Mouse (Mus musculus): ENCODE data around the gene Arsg. TPM values are rescaled to one million over a fixed set of nuclear protein-coding genes. Genes with fewer than 3 reads are reported as not detected.
A peak's percentile ranks its signal among the peaks of the same experiment; 100 is the strongest.

Arsg gene
- total and polyA plus RNA-seq, 3 experiments, result 0.79 to 3.3 (median 1.4) TPM

DNA sequence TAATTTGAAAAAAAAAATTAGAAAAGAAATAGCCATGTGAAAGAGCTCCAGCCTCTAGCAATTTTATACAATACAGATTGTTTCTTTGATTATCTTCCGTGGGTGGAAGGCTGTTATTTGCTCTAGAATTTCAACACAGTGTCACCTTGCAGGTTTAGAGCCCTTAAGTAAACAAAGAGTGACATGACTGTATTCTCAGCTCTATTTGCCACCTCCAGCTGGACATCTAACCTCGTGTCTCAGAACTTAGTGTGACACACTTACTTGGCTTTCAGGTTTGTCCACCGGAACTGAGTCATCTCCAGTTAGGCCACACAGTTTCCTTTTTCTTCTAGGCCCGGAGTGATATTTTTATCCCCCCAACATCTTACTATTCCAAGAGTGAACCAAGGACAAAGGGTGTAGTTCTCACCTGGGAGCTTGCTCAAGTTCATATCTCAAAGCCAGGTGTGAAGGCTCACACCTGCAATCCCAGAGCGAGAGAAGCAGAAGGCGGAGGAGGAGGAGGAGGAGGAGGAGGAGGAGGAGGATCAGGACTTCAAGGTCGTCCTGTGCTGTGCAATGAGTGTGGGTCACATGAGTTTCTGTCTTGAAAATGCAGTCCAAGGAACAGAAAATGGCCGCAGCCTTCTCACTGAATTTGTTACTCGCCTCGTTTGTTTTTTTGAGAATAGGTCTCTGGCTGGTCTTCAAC lies 15.0 kb downstream of the Arsg start:
- dilution Hi-C loops (cut with MboI; ENCODE audit: extremely low pct_ligation_motif_present, extremely low pct_unique_long_range_greater_than_20kb, low sequenced_read_pairs) (no loop called here), in situ Hi-C loops (cut with MboI; ENCODE audit: low pct_ligation_motif_present, low pct_unique_long_range_greater_than_20kb, low sequenced_read_pairs) (no loop called here)
- DNase-seq (ENCODE audit: extremely low read depth), result no peak
- Histone ChIP-seq H3K36me3 (replicated peaks in 1 of 2; ENCODE audit: control insufficient read depth in 1 of 2, insufficient read depth in 1 of 2, low read length in 1 of 2) (no peaks in the 10 kb centered on the region), H3K27me3 (replicated peaks) (no peaks in the 10 kb centered on the region), H3K4me3 (replicated peaks in 1 of 3; ENCODE audit: low read depth in 2 of 3, low read length in 2 of 3, poor library complexity in 1 of 3) (no peak overlapping the region), H3K9ac (ENCODE audit: insufficient read depth, low read depth) (no peak overlapping the region), H3K4me1 (ENCODE audit: control insufficient read depth in 1 of 2, insufficient read depth in 2 of 2) (peaks cover 7 to 21% of the 10 kb centered on the region in 2 experiments), H3K27ac (ENCODE audit: insufficient read depth, low read depth) (no peak overlapping the region), H3K9me3 (replicated peaks; ENCODE audit: low read length) (peaks cover 12% of the 10 kb centered on the region), H3K79me2 (replicated peaks; ENCODE audit: control insufficient read depth, extremely low read depth, insufficient read depth, poor library complexity, severe bottlenecking) (no peaks in the 10 kb centered on the region), H3K4me2 (ENCODE audit: insufficient read depth, low read depth, poor library complexity, severe bottlenecking) (no peak overlapping the region)
- no peak for TF ChIP-seq MAFK (IDR thresholded peaks at IDR 0.05; ENCODE audit: insufficient replicate concordance, low read length)
- peak; percentile 36; the same call in 1 of the 2 replicates for TF ChIP-seq MYC (IDR thresholded peaks at IDR 0.05; ENCODE audit: low read depth, low read length)
- TF ChIP-seq POLR2AphosphoS2 (IDR thresholded peaks at IDR 0.05; ENCODE audit: low read depth, low read length), result no peak
- TF ChIP-seq EP300 (IDR thresholded peaks at IDR 0.05; ENCODE audit: low read length), result 0 out of 2 replicates have a peak, but pooled peaks have one; percentile 11

DNA sequence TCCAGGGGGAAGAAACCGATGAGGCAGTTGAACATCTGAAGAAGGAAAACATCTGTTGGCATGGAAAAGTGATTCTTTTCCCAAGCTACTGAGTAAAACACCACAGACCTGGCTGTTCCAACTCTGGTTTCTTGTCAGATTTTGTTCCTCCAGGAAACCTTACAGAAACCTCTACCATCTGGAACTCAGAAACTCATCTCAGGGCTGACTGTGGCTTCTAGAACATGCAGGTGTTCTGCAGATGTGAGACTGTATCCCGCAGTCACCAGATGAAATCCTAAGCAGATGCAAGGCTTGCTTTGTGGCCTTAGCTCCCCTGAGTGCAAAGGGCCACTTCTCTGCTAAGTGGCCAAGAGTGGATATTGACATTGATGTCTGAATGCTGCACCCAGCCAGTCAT lies 16.6 kb downstream of the Arsg start:
- in situ Hi-C loops (cut with MboI; ENCODE audit: low pct_ligation_motif_present, low pct_unique_long_range_greater_than_20kb, low sequenced_read_pairs), result no loop called here

DNA sequence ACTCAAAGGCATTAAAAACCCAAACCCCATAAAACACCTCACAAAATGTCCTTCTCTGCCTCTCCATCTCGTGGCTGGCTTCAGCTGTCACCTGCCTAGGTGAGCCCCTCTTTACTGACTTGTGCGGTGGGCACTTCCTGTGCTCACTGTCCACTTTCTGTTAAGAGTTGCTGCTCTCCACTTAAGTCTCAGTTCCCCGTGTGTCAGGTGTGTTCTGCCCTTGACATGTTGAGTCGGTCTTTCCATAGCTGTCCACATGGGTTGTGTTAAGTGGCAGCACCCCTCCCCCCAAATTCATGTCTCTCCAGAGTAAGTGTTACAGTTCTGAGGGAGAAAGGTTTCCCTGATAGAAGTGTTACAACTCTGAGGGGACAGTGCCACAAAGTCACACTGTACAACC lies 18.7 kb downstream of the Arsg start:
- peaks cover 11 to 42% of the 10 kb centered on the region in 2 experiments for H3K4me1 ChIP-seq (ENCODE audit: control insufficient read depth in 1 of 2, insufficient read depth in 2 of 2)
- DNase-seq (ENCODE audit: extremely low read depth), result peak; percentile 29
- H3K79me2 ChIP-seq (replicated peaks; ENCODE audit: control insufficient read depth, extremely low read depth, insufficient read depth, poor library complexity, severe bottlenecking), result no peaks in the 10 kb centered on the region
- no peak overlapping the region for H3K4me2 ChIP-seq (ENCODE audit: insufficient read depth, low read depth, poor library complexity, severe bottlenecking)
- no peak overlapping the region for H3K4me3 ChIP-seq (replicated peaks in 1 of 3; ENCODE audit: low read depth in 2 of 3, low read length in 2 of 3, poor library complexity in 1 of 3)
- no peak overlapping the region for H3K9ac ChIP-seq (ENCODE audit: insufficient read depth, low read depth)
- H3K27me3 ChIP-seq (replicated peaks), result no peaks in the 10 kb centered on the region
- H3K36me3 ChIP-seq (replicated peaks in 1 of 2; ENCODE audit: control insufficient read depth in 1 of 2, insufficient read depth in 1 of 2, low read length in 1 of 2), result no peaks in the 10 kb centered on the region
- dilution Hi-C loops (cut with MboI; ENCODE audit: extremely low pct_ligation_motif_present, extremely low pct_unique_long_range_greater_than_20kb, low sequenced_read_pairs), result no loop called here
- in situ Hi-C loops (cut with MboI; ENCODE audit: low pct_ligation_motif_present, low pct_unique_long_range_greater_than_20kb, low sequenced_read_pairs), result no loop called here
- no peak overlapping the region for H3K27ac ChIP-seq (ENCODE audit: insufficient read depth, low read depth)
- peaks cover 6% of the 10 kb centered on the region for H3K9me3 ChIP-seq (replicated peaks; ENCODE audit: low read length)
- TF ChIP-seq E2F4 (IDR thresholded peaks at IDR 0.05; ENCODE audit: insufficient replicate concordance, low read depth, low read length) (no peak), MAX (IDR thresholded peaks at IDR 0.05; ENCODE audit: low read length) (no peak), USF2 (conservative IDR thresholded peaks at IDR 0.05; ENCODE audit: low read depth, low read length) (no peak), JUND (conservative IDR thresholded peaks at IDR 0.05; ENCODE audit: low read depth, low read length) (no peak), PAX5 (IDR thresholded peaks at IDR 0.05; ENCODE audit: low read length) (no peak), NELFE (IDR thresholded peaks at IDR 0.05; ENCODE audit: low read depth, low read length) (no peak), CHD2 (IDR thresholded peaks at IDR 0.05; ENCODE audit: low read length) (peak; percentile 63; the same call in 1 of the 2 replicates), MAZ (IDR thresholded peaks at IDR 0.05; ENCODE audit: low read depth, low read length) (no peak), SMC3 (IDR thresholded peaks at IDR 0.05; ENCODE audit: low read depth, low read length) (no peak), UBTF (IDR thresholded peaks at IDR 0.05; ENCODE audit: low read depth, low read length) (no peak), ZNF384 (IDR thresholded peaks at IDR 0.05; ENCODE audit: low read depth, low read length) (no peak), TCF12 (IDR thresholded peaks at IDR 0.05; ENCODE audit: low read depth, low read length) (no peak), ZKSCAN1 (IDR thresholded peaks at IDR 0.05; ENCODE audit: borderline replicate concordance, low read depth, low read length) (no peak), TBP (conservative IDR thresholded peaks at IDR 0.05; ENCODE audit: low read depth, low read length) (no peak), EP300 (IDR thresholded peaks at IDR 0.05; ENCODE audit: low read length) (peak; percentile 45; the same call in 1 of the 2 replicates), MYC (IDR thresholded peaks at IDR 0.05; ENCODE audit: low read depth, low read length) (0 out of 2 replicates have a peak, but pooled peaks have one; percentile 42)

More for the DNA sequence above, 16.6 kb downstream of the Arsg start:
- H3K27ac ChIP-seq (ENCODE audit: insufficient read depth, low read depth), result no peak overlapping the region
- no peak overlapping the region for H3K4me2 ChIP-seq (ENCODE audit: insufficient read depth, low read depth, poor library complexity, severe bottlenecking)
- H3K9ac ChIP-seq (ENCODE audit: insufficient read depth, low read depth), result no peak overlapping the region
- DNase-seq (ENCODE audit: extremely low read depth), result peak; percentile 36
- H3K9me3 ChIP-seq (replicated peaks; ENCODE audit: low read length), result peaks cover 12% of the 10 kb centered on the region
- H3K79me2 ChIP-seq (replicated peaks; ENCODE audit: control insufficient read depth, extremely low read depth, insufficient read depth, poor library complexity, severe bottlenecking), result no peaks in the 10 kb centered on the region
- H3K4me3 ChIP-seq (replicated peaks in 1 of 3; ENCODE audit: low read depth in 2 of 3, low read length in 2 of 3, poor library complexity in 1 of 3), result no peak overlapping the region
- dilution Hi-C loops (cut with MboI; ENCODE audit: extremely low pct_ligation_motif_present, extremely low pct_unique_long_range_greater_than_20kb, low sequenced_read_pairs), result no loop called here
- H3K36me3 ChIP-seq (replicated peaks in 1 of 2; ENCODE audit: control insufficient read depth in 1 of 2, insufficient read depth in 1 of 2, low read length in 1 of 2), result no peaks in the 10 kb centered on the region
- peaks cover 7 to 28% of the 10 kb centered on the region in 2 experiments for H3K4me1 ChIP-seq (ENCODE audit: control insufficient read depth in 1 of 2, insufficient read depth in 2 of 2)
- H3K27me3 ChIP-seq (replicated peaks), result no peaks in the 10 kb centered on the region
- no peak for TF ChIP-seq ZC3H11A (IDR thresholded peaks at IDR 0.05; ENCODE audit: low read depth, low read length)
- 0 out of 2 replicates have a peak, but pooled peaks have one; percentile 60 for TF ChIP-seq RCOR1 (conservative IDR thresholded peaks at IDR 0.05; ENCODE audit: low read depth, low read length)
- TF ChIP-seq TCF12 (IDR thresholded peaks at IDR 0.05; ENCODE audit: low read depth, low read length), result peak; percentile 88
- TF ChIP-seq CTCF (conservative IDR thresholded peaks at IDR 0.05 in 1 of 2, IDR thresholded peaks at IDR 0.05 in 1 of 2; ENCODE audit: low read depth in 2 of 2, low read length in 2 of 2), result no peak
- 0 out of 2 replicates have a peak, but pooled peaks have one; percentile 20 for TF ChIP-seq MYC (IDR thresholded peaks at IDR 0.05; ENCODE audit: low read depth, low read length)
- TF ChIP-seq IRF4 (IDR thresholded peaks at IDR 0.05; ENCODE audit: low read depth, low read length), result 0 out of 2 replicates have a peak, but pooled peaks have one; percentile 25
- TF ChIP-seq JUN (IDR thresholded peaks at IDR 0.05; ENCODE audit: insufficient read depth, low read depth, low read length), result no peak
- TF ChIP-seq UBTF (IDR thresholded peaks at IDR 0.05; ENCODE audit: low read depth, low read length), result no peak
- no peak for TF ChIP-seq E2F4 (IDR thresholded peaks at IDR 0.05; ENCODE audit: insufficient replicate concordance, low read depth, low read length)
- TF ChIP-seq JUND (conservative IDR thresholded peaks at IDR 0.05; ENCODE audit: low read depth, low read length), result no peak
- no peak for TF ChIP-seq PAX5 (IDR thresholded peaks at IDR 0.05; ENCODE audit: low read length)
- TF ChIP-seq EP300 (IDR thresholded peaks at IDR 0.05; ENCODE audit: low read length), result peak; percentile 84
- no peak for TF ChIP-seq NELFE (IDR thresholded peaks at IDR 0.05; ENCODE audit: low read depth, low read length)
- TF ChIP-seq USF2 (conservative IDR thresholded peaks at IDR 0.05; ENCODE audit: low read depth, low read length), result no peak
- no peak for TF ChIP-seq ZMIZ1 (IDR thresholded peaks at IDR 0.05; ENCODE audit: low read depth, low read length)
- TF ChIP-seq BHLHE40 (IDR thresholded peaks at IDR 0.05; ENCODE audit: low read depth, low read length), result peak; percentile 27; the same call in 1 of the 2 replicates

Data from CH12.LX (cell line).